Mouse (Mus musculus): ENCODE results near the gene S1pr5.
"Not testable (repeated sequence)": the region's sequence is repeated elsewhere in the genome, so short reads cannot be mapped to it uniquely, and the experiment has no call there.

S1pr5 gene

DNA sequence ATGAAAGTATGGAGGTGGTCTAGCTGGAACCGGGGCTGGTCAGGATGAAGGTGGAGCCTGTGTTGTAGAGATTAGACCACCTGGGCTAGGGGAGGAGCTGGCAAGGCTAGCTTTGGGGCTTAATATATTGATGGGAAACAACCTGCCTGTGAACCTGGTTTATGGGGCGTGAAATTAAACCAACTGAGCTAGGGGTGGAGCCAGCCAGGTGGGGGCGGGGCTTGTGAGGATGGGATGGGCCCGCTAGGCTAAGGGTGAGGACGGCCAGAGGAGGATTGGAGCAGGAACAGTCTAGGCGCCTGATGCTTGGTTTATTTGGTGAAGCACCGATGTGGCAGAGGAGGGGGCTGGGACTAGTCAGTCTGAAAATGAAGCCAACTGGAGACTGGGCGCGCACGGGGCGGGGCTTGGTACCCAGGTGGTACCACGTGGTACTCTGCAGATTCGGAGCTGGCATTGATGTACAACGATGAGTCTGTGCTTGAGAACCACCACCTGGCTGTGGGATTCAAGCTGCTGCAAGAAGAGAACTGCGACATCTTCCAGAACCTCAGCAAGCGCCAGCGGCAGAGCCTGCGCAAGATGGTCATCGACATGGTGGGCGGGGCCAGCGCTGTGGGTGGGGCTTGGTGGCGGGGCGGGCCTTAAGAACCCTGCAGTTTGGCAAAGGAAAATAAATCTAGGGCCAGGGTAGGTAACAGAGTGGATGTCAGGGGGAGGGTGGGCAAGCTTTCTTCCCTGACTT lies 43.5 kb downstream of the S1pr5 start:
- DNase-seq (ENCODE audit: low read depth) = no peak

DNA sequence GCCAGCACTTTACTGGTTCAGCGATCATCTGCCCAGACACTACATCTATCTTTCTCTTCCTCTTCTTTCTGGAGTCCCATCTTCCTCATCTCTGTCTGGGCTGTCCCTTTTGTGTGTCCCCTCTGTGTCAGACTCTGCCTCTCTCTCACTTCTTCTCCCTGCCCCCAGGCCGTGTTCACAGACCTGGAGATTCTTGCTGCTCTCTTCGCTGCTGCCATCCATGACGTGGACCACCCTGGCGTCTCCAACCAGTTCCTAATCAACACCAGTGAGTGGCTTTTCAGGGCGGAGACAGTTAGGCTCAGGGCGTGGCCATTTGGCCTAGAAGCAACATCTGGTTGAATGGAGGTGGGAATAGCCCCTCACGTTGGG lies 44.1 kb downstream of the S1pr5 start:
- DNase-seq (ENCODE audit: low read depth) = no peak

DNA sequence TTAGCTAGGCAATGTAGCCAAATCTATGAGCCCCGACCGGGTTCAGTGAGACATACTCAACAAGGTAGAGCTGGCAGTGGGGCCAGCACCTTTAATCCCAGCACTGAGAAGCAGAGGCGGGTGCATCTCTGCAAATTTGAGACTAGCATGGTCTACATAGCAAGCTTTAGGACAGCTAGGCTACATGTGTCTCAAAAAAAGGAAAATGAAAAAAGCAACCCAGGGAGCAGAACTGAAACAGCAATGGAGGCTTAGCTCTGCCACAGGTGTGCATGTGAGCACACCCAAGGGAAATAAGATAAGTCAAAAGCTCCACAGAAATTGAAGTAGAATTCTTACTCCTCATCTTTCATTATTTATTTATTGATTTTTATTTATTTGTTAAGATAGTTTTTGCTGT lies 49.3 kb downstream of the S1pr5 start:
- no peak for DNase-seq (ENCODE audit: low read depth)

DNA sequence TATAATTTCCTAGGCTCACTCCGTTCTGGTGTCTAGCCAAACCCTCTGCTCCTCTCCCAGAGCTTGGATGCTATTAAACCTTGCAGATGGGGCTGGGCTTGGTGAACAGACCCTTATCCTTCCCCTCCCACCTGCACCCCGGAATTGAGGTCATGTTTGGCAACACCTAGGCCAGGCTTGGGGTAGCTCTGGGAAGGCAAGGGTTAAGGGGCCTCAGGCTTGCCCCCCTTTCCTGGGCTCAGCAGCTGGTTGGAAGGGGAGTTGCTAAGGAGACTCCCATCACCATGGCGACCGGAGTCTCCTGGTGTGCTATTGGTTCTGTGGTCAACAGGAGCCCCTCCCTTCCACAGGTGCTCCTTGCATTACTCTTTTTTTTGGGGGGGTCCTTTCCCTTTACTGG lies 50.3 kb downstream of the S1pr5 start:
- DNase-seq (ENCODE audit: low read depth) = no peak

DNA sequence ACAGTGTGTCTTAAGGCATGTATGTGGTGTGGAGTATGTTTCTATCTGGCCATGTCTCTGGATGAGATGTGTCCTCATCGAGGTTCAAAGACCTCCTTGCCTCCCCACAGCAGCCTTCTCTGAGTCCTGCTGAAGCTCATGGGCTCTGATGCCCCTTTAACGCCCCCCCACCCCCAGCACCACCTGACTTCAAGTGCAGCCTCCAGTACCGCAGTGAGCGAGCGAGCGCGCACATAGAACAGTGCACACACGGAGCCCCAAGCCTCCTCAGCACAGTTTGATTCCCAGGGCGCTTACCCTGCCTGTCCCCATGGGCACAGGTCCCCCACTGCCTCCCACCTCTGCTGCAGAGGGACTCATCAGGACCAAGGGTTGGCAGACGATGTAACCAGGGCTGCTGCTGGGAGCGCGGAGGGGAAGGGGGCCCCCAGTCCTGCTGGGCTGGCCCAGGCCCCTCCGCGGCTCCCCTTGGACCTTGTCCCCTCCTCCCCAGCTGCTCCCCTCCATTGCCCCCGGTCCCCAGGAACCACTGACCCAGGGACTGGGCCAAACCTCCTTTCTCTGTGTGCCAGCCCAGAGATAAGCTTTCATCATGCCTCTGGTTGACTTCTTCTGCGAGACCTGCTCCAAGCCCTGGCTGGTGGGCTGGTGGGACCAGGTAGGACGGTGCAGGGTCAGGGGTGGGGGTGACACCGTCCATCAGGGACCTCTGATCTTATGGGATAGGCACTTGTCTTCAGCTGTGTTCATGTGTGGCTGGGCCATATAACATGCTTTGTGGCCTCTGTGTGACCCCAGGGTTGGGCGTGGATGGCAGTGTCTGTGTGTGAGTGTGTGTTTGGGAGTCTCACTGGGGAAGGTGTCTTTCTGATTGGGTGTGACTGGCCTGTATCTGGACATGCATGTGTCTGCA lies 51.5 kb downstream of the S1pr5 start:
- DNase-seq (ENCODE audit: low read depth) = no peak

DNA sequence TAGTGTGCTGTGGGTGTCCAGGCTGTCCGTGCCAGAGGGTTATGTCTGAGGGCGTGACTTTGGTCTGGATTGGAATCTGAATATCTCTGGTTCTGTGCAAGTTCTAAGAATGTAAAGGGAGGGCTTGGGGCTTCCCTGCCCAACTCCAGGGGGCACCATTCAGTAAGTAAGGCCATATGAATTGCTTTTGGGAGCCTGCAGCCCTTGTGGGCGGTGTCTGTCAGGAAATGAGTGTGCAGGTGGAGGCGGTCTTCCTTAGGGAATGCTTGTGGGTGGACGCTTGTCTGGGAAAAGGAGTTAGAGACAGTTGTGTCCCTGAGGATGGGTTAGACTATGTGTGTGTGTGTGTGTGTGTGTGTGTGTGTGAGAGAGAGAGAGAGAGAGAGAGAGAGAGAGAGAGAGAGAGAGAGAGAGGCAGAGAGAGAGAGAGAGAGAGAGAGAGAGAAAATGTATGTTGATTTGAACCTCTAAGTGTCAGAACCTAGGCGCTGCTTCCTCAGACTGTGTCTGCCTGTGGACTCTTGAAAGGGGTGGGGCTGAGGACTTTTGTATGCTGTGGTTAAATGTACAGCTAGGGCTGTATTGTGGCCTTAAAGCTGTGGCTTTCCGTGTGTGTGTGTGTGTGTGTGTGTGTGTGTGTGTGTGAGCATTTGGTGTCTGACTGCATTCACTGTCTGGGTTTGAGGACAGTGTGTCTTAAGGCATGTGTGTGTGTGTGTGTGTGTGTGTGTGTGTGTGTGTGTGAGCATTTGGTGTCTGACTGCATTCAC lies 52.3 kb downstream of the S1pr5 start:
- DNase-seq (ENCODE audit: low read depth) = not testable (repeated sequence)

DNA sequence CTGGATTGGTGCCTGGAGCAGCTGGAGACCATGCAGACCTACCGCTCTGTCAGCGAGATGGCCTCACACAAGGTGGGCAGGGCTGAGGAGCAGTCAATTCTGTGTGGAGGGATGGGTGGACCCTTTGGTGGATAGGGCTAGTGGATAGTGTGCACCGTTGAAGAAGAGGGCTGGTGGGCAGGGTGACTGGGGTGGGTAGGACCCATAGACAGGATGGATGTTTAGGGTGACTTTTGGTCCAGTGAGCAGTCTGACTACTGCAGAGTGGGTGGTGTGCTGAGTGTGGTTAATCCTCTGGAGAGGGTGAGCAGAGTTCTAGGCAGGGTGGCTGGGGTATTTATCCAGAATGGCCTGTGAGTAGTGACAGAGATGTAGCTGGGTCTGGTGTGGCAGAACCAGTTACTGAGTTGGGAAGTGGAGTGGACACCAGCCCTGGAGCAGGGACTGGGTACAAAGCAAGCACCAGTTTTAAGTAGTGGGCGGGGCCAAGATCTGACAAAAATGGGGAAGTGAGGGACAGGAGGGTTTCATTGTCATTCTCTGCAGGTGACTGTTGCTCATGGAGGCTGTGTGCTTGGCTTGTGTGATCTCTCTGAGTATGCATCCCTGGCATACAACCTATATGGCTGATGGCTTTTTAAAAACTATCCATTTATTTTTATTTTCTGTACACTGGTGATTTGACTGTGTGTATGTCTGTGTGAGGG lies 53.3 kb downstream of the S1pr5 start:
- no peak for DNase-seq (ENCODE audit: low read depth)

DNA sequence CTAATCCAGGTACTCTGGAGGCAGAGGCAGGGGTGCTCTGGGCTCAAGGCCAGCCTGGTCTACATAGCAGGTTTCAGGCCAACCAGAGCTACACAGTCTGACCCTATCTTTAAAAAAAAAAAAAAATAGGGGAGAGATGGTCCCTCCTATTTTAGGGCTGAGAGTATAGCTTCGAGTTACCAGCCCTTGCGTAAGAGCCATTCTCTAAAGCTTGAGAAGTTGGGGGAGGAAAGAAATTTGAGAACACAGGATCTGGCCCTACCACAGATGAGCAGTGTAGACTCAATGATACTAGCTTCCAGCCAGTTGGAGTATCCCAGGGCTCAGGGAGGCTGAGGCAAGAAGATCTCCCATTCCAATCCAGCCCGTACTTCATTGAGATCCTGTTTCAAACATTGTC lies 54.5 kb downstream of the S1pr5 start:
- no peak for DNase-seq (ENCODE audit: low read depth)
